Comparison of ENCODE assay signal across 27 mouse cellular contexts in the genomic region with DNA sequence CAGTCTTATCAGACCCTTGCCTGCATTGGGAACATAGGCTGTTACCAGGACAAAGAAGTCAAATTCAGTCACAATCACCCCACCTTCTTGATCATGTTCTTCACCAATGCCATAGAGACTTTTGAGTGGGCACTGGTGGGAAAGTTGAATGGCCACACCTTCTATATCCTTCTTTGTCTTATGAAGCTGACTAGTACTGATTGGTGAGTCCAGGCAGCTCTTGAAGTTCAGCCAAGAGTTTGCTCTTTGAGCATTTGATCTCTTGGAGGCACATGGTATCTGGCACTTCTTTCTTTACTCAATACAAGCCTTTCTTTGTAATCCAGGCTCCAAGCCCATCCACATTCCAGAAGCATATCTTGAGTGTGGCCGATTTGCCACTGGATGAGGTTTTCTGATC.
"Had no signal": no experiment of that assay in that cellular context is flagged by ENCODE, and none has a peak within 500 bp of the region (broad histone marks: within the 10 kb centered on the region; RNA-seq: fewer than 3 reads in every experiment).

No protein-coding gene starts in this region.

- ATAC-seq: forebrain, embryonic 13.5 days; forebrain, embryonic 14.5 days; forebrain, embryonic 15.5 days; forebrain, embryonic 16.5 days; forebrain, postnatal 0 days had no signal

- H3K9ac ChIP-seq: embryonic facial prominence, embryonic 12.5 days; embryonic facial prominence, embryonic 13.5 days; embryonic facial prominence, embryonic 15.5 days; forebrain, embryonic 12.5 days; forebrain, embryonic 13.5 days; forebrain, embryonic 15.5 days; forebrain, postnatal 0 days had no signal

- H3K27ac ChIP-seq: embryonic facial prominence, embryonic 10.5 days; embryonic facial prominence, embryonic 12.5 days; embryonic facial prominence, embryonic 13.5 days; embryonic facial prominence, embryonic 15.5 days; forebrain, embryonic 10.5 days; forebrain, embryonic 12.5 days; forebrain, embryonic 13.5 days; forebrain, embryonic 15.5 days; gastrocnemius, adult 2 months had no signal

- H3K4me2 ChIP-seq: embryonic facial prominence, embryonic 12.5 days; embryonic facial prominence, embryonic 13.5 days; embryonic facial prominence, embryonic 15.5 days; forebrain, embryonic 12.5 days; forebrain, embryonic 13.5 days; forebrain, embryonic 15.5 days had no signal

- H3K4me1 ChIP-seq: embryonic facial prominence, embryonic 10.5 days; embryonic facial prominence, embryonic 12.5 days; embryonic facial prominence, embryonic 13.5 days; embryonic facial prominence, embryonic 15.5 days; forebrain, embryonic 10.5 days; forebrain, embryonic 12.5 days; forebrain, embryonic 13.5 days; forebrain, embryonic 15.5 days had no signal

- H3K36me3 ChIP-seq: embryonic facial prominence, embryonic 10.5 days; embryonic facial prominence, embryonic 12.5 days; embryonic facial prominence, embryonic 13.5 days; embryonic facial prominence, embryonic 15.5 days; forebrain, embryonic 10.5 days; forebrain, embryonic 12.5 days; forebrain, embryonic 15.5 days had no signal

- H3K9me3 ChIP-seq: embryonic facial prominence, embryonic 10.5 days; embryonic facial prominence, embryonic 12.5 days; embryonic facial prominence, embryonic 13.5 days; embryonic facial prominence, embryonic 15.5 days; forebrain, embryonic 10.5 days; forebrain, embryonic 12.5 days; forebrain, embryonic 13.5 days; forebrain, embryonic 15.5 days had no signal

- H3K27me3 ChIP-seq: embryonic facial prominence, embryonic 12.5 days; embryonic facial prominence, embryonic 13.5 days; embryonic facial prominence, embryonic 15.5 days; forebrain, embryonic 12.5 days; forebrain, embryonic 13.5 days; forebrain, embryonic 15.5 days had no signal

- DNase-seq: cerebellum, adult 2 months; cerebellum, adult 8-10 months; cerebellum, adult 9-10 months; cerebellum, adult 9-11 months; cerebellum, postnatal 14 days; cerebellum, postnatal 25 days; cerebellum, postnatal 36 days; embryo, embryonic 11 days; forebrain, postnatal 0 days; gastrocnemius, adult 2 months; gastrocnemius, postnatal 10 days; gastrocnemius, postnatal 14 days; gastrocnemius, postnatal 25 days; gastrocnemius, postnatal 36 days; heart, adult 11 months; heart, adult 18-20 months had no signal

- H3K4me3 ChIP-seq: embryonic facial prominence, embryonic 10.5 days; embryonic facial prominence, embryonic 12.5 days; embryonic facial prominence, embryonic 13.5 days; embryonic facial prominence, embryonic 15.5 days; erythroblast, embryonic 14.5 days; forebrain, embryonic 10.5 days; forebrain, embryonic 12.5 days; forebrain, embryonic 13.5 days; forebrain, embryonic 15.5 days; gastrocnemius, adult 2 months had no signal
